Mouse (Mus musculus) hindlimb bud, embryonic 11.5 days (tissue): Measurements from ENCODE around the gene Egflam.
A peak's percentile ranks its signal among the peaks of the same experiment; 100 is the strongest.

Experiments
- DNase-seq: peaks from one replicate; pipeline ENCODE4 v3.0.0-alpha.2; 2012; ENCODE audit warnings: low read depth, low spot score; ENCODE audit errors: extremely low spot score

Egflam gene

DNA sequence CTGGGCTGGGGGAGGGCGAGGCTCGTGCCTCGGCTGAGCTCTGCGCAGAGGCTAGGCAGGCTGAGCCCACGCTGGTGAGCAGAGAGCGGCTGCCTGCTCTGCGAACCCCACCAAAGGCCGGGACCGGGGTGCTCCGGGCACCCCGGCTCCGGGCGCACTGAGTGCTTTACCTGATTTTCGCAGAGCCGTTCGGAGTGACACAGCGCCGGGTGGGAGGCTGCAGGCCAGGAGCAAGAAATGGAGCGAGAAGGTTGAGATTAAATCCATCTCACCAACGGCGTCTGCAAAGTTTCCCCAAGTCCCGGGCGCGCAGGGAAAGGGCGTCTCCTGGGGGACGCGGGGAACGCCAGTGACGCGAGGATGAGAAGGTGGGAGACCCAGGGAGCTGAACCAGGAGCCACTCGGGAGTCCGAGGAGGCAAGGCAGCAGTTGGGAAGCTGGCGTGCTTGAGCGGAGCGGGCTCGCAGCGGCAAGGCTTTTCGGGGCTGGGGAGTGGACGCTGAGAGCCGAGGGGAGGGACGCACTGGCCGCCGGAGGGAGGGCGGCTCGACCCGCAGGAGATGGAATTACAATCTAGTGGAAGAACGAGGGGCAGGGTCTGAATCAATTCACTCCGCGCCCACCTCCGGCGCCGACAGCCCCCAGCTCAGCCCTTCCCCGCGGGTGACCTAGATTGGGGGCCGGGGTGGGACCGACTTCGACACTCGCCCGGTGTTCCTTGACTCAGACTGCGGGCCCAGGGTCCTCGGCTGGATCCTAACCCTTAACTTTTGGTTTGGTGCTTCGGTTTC lies at the start of gene Egflam:
Gene Egflam, minus strand, starts transcription at position 578 of the 791 bp plus-strand sequence.
- no peak for DNase-seq

DNA sequence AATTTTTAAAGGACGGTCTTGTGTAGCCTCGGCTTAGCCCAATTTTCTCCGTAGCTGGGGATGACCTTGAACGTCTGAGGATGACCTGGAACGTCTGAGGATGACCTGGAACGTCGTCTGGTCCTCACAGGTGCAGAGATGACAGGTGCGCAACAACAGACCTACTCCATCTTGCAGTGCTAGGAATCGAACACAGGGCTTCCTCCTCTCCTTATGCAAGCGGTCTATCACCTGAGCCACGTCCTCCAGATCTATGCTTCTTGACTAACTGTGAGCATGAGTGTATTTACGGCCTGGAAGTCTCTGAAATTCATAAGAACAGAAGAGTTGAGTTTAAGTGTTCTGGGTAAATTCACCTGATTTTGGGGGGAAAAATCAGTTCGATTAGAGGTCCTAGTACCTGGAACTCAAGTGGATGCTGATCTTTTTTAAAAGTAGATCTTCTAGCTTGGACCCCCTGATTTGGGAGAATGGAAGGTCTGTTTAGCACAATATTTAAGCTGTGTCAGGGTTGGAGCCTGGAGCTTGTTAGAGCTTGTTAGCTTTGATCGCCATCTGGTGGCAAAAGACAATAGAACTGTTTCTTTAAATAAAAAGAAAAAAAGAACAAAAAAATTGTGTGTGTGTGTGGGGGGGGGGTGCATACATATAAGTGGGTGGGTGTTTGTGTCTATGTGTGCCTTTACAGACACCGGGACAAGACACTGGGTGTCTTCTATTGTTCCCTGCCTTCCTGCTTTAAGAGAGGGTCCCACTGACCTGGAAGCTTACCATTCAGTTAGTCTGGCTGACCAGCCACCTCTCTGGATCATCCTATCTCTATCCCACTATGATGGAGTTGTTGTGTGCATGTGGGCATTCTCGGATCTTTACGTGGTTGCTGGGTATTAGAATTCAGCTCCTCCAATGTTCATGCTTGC lies 45.5 kb upstream of the Egflam start:
- DNase-seq: peak; percentile 39

DNA sequence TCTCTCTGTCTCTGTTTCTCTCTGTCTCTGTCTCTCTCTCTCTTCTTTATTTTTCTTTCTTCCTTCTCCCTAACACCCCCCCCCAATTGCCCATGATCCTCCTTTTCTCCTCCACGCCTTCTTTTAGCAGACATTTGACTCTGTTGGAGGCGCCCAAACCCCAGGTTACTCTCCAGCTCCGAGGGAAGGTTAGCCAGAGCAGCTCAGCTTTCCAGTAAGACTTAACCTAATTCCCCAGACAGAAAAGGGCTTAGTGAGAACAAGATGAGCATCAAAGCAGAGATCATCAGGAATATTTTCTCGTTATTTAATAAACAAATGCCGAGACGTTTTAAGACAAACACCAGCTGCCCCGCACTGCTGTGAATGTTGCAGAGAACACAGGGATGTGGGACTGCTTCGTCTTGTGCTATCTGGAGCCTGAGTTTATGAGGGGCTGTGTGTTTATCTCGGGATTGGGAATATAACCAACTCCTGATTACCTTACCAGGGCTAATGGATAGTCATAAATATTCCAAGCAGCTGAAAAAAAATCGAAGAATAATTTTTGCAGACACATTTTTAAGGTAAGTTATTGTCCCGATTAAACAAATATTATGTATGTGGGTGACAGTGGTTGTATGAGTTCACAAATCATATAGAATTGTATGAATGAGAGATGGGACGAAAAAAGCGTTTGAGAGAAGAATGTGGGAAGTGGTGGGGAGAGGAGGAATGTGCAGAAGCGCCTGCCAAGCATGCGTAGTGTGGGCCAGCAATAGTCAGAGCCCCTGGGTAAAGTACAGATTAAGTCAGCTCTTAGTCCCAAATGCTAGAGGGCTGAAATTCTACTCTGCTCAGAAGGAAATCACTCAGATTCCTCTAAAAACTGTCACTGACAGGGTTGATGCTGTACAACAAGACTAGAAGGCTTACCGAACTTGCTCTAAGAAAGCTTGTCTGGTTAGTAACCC lies 44.2 kb upstream of the Egflam start:
- no peak for DNase-seq

DNA sequence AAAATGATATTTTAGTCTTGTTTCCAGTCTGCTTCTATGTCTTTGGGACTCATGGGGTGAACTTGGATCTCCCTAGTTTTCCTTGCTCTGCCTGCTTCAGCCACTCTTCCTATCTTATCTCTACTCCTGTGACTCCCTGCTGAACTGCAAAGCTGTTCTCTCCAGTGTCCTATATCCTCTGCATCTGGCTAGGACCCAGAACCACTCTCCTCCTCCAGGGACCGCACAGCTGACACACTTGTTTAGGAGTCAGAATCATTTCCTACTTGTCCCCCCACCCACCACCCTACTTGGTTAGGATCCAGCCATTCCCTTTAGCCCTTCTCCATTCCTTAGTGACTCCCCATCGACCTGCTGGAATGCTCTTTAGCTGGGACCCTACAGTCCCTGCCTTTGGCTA lies 26.1 kb upstream of the Egflam start:
- no peak for DNase-seq

DNA sequence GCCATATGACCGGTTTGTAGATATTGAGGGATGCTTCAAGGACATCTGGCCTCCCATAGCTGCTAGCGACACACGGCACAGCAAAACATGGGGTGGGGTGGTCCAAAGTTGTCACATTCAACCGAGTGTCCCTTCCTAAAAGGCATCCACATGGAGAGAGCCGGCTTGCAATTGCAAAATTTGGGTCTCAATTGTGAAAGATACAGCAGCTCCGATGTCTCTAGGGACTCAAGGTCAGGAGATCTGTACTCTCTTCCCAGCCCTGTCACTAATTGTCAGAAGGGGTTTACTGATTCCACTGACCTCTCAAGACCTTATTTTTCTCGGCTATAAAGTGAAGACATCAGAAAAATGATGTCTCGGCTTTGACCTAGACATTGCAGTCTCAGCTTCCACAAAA lies 6.3 kb upstream of the Egflam start:
- no peak for DNase-seq

DNA sequence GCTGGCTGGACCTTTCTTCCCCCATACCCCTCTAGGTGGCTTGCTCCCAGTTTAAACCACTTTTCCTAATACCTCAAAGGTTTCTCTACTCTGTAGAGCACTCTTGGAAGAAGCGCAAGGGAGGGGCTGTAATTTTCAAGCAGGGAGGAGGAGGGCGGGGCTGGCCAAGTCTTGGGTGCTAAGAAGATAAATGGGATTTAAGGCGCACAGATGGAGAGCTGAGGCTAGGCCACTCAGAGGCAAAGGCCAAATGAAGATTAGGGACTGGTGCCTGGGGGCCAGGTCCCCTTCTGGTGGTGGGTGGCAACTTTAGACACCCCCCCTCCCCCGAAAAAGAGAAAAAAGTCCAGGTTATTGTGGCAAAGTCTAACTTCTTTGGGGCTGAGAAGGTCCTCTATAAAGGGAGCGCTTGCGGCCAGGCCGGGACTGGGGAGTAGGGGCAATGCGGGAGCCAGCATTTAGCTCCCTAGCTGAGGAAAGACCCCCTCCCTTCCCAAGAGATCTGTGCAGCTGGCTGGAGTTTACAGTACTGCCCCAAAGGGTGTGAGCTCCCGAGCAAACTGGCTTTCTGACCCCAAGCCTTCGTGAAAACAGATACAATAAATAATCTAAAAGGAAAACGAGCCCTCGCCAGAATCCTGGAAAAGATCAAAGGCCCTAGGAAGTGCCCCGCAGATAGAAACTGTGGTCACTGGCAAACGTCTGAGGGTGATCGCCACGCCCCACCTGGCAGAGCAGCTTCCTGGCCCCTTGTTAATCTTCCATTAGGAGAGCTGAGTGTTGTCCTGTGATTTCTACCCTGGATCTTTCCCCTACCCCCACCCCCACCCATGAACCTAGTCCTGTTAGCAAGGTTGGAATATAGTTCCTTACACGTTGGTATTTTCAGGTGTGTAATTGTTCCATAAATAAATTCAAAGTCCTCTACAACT lies 680 bp upstream of the Egflam start:
- no peak for DNase-seq

DNA sequence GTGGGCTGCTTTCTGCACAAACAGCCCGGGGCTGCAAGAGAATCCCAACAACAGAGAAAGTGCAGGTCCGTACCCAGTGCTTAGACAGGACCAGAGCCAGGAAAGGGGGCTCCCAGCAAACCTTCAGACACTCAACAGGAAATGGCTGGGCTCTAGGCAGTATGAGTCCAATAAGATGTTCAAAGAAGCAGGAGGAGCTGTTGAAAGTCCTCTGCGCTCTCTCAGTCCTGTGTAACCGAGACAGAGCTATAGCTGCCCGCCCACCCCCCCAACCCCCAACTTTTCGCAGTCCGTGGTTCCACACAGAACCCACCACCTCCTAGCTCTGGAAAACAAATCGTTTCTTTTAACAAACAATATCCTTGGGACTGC lies 763 bp downstream of the Egflam start:
- no peak for DNase-seq

DNA sequence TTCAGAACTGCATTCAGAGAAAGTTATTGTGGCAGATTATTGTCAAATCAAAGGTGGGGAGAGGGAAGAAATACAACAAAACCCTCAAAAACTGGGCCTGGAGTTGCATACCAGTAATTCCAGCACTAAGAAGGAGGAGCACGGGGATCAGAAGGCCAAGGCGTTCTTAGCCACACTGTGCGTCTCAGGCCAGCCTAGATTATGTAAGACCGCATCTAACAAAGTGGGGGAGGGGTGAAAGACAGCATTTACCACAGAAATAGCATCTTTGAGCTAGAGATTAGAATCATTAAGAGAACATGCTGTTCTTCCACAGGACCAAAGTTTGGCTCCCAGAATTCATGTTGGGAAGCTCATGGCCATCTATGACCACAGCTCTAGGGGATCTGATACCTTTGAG lies 14.8 kb downstream of the Egflam start:
- DNase-seq: no peak

DNA sequence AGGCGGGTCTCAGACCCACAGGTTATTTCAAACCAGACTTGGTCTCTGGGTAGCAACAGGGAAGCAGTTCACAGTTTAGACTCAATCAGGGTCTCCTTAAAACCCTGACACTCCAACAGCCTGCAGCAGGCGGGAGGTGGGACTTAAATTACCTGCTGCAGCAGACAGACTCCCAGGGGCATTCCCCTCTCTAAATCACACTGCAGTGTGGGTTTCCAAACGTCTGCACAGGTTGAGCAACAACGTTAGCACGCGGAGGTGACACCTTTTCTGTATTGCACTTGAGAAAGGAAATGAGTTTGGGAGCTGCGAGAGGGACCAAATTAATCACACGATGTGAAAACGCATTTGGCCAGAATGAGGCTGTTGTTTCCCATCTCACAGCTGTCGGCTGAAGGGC lies 15.7 kb downstream of the Egflam start:
- DNase-seq: no peak

DNA sequence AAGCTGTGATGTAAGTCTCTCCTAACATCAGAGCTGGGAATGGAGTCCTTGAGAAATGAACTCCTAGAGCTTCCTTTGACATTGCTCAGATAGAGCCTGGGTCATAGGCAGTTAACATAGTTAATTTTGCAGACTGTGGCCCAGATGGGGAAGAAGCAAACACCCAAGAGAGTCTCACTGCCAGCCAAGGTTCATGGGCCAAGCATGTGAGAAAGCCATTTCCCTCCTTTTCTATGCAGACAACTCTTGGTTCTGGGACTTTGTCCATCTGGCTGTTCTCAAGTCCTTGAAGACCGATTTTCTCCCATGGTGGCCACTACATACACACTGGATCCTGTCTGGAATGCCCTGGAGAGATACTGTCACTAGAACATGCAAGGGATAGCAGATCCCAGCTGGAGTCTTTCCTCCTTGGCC lies 45.6 kb downstream of the Egflam start:
- DNase-seq: no peak

DNA sequence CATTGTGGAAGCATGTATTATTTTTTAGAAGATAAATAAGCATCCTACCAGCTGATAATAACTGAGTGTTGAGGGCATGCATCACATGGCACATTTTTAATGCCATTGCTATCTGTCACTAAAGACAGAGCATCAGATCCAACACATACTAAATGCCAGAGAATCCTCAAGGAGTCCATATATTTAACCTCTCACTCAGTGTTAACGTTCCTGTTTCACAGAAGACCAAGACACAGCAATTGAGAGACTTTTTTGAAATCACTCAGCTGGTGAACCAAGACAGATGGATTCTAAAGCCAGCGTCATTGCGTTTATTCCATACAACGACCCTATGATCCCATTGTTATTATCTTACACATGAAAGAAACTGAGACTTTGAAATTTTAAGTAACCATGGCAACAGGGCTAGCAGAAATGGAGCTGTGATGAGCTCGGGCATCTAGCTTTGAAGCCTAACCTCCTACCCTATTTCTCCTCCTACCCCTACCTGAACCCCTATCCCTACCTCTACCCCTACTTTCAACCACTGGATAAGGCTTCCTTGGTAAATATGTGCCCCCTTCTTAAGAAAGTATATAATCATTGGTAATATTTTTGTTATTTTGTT lies 57.4 kb downstream of the Egflam start:
- no peak for DNase-seq

DNA sequence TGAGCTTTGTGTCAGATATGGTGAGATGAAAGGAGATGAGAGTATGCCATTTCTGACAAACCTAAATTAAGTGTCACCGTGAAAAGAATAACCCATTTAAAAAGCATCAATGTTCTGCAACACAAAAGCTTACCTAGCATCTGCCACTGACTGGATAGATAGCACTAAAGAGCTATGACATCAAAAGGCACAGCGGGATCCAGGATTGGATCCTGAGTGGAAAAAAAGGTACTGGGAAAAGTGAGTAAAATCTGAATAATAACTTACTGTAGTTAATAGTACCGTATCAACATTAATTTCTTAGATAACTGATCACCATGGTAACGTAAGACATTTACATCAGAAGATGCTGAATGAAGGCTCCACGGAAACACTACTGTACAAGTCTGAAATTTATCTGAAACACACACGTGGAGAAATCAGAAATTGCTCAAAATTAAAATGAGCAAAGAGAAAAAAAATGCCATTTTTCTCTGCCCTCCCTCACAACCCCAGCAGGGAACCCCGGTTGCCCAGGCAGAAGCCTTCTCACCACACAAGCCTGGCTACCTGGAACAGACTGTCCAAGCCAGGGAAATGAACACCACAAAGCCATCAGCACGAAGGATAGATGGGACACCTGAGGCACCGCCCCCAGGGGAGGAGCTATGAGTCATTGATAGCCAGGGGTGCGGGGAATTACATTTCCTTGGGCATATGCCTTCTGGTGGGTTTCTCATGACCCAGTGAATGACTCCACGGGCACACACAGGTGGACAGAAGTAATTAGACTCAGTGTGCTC lies 63.5 kb downstream of the Egflam start:
- DNase-seq: no peak

DNA sequence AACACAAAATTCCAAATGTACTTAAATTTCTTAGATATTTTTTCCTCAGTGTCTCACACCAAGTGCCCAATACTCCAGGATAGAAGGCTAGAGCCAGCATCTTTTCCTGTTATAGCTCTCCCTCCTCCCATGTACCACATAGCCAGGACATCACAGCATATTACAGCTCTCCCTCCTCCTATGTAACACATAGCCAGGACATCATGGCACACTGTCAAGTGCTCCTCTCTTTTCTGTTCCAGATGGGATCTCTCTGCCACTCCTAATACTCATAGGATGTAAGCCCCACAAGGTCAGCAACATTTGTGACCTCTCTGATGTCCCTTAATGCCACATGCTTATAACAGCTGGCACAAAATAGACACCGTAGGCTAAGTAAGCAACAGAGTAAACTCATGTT lies 65.3 kb downstream of the Egflam start:
- no peak for DNase-seq

DNA sequence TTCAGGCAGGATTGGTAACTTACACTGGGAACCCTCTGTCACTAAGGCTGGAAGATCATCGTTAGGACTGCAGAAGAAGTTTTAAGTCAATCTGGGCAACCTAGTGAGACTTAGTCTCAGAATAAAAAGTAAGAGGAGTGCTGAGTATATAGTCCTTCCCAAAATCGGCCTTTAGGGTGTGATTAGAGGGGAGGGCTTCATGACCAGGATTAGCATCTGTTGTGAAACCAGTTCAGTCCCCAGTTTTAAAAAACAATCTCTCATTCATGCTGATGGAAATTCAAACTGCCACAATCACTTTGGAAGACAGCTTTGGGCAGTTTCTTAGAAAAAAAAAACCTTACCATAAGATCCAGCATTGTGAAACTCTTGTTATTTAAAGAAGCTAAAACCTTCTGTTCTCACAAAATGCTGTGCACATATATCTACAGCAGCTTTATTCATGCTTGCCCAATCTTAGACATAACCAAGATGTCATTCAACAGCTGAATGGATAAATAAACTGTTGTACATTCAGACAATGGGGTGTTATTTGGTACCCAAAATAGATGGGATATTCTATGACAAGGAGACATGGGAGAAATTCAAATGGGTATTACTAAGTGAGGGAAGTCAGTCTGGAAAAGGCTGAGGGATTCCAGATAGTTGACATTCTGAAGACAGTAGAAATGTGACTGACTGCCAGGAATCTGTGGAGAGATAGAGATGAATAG lies 75.4 kb downstream of the Egflam start:
- no peak for DNase-seq

DNA sequence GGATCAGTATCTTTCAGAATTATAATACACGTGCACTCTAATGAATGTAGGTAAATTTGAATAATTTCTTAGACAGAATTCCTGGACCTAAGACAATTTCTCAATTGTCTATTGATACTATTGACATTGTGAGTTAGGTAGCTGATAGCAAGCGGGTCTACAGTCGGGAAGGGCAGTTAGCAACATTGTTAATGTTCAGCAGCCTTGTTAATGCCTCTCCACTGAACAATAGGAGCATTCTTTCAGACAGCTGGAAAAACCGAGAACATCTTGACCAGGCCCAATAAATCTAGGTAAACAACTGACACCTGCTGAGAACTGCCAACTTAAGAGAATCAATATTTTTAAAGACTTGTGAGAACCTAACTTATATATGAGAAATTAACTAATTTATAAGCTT lies 77.3 kb downstream of the Egflam start:
- DNase-seq: no peak

DNA sequence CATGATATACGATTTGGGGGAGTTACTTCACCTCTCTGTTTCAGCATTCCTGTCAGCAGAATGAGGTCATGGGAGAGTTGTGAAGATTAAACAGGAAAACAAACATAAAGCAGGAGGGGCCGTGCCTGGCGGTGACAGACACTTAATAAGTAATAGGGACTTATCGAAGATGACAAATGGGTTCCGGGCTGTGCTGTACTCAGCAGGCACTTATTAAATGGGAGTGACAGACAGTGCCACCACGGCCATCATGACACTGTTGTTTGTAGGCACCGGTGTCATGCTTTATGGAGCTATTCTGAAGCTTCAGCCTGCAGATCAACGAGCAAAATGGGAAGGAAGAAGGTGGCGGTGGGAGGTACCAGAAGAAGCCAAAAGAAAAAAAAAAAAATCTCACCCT lies 82.7 kb downstream of the Egflam start:
- no peak for DNase-seq

DNA sequence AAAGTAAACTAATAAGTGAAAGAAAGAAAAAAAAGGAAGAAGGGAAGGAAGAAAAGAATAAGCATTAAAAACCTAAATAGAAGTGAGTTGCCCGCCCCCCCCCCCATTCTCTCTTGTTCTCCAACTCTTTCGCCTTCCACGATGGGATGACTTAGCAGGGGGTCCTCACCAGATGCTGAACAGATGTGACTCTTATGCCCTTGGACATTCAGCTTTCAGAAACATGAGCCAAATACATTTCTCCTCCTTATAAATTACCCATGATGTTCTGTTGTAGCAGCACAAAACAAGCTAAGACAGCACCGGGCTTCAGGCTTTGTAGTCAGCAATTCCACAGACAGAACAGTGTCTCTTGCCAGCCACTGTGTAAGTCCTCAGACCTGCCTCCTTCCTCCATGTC lies 89.5 kb downstream of the Egflam start:
- no peak for DNase-seq

DNA sequence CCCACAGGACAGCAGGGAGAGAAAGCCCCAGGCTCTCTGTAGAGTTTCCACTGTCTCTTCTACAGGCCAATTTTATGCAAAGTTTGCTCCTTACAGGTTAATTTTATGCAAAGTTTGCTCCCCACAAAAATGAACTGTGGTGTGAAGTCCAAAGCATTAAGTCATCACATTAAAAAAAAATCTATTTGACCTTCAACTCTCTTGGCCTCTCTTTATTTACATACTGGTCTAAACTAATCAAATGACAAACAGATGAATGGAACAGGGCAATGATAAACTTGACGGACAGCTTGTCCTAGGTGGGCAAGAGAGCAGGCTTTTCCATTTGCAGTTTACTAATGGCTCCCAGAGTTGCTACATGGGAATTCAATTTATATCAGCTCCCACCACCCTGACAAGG lies 98.3 kb downstream of the Egflam start:
- no peak for DNase-seq
